Mouse (Mus musculus) cortical plate, adult 2 months (tissue): ENCODE results near the gene Gm9817.

Source experiments
- CTCF ChIP-seq: fragments of 200-500 bp; IDR thresholded peaks from 2 replicates; pipeline ENCODE4 v1.5.1; 2011; ENCODE audit warnings: mild to moderate bottlenecking, control low read depth, low read length; ENCODE audit not compliant: insufficient read depth; ENCODE audit errors: extremely low read depth
- POLR2A ChIP-seq: fragments of 200-500 bp; IDR thresholded peaks from 2 replicates; pipeline ENCODE4 v1.6.1; 2011; ENCODE audit warnings: mild to moderate bottlenecking, low read length, control low read depth; ENCODE audit not compliant: insufficient read depth; ENCODE audit errors: extremely low read depth

- TF ChIP-seq CTCF (no peak), POLR2A (no peak)
Observed at GRCm38 (mm10) chr13:45080771-45081170, 2.3 kb downstream of the Gm9817 start.
